Mouse (Mus musculus) E14TG2a.4 (cell line): ENCODE data around the gene Car10.

ENCODE experiments used
- H3K27me3 ChIP-seq: 2 replicates; pipeline ENCODE4 v1.6.1; 2014; ENCODE audit warnings: low read length, control low read depth; ENCODE audit not compliant: insufficient read depth
- H3K36me3 ChIP-seq: 2 replicates; pipeline ENCODE4 v1.6.1; 2014; ENCODE audit warnings: low read length, control low read depth; ENCODE audit not compliant: insufficient read depth
- H3K4me1 ChIP-seq: replicated peaks from 2 replicates; pipeline ENCODE4 v1.6.1; 2014; ENCODE audit warnings: low read depth, low read length, control low read depth
- H3K4me3 ChIP-seq: replicated peaks from 2 replicates; pipeline ENCODE4 v1.5.1; 2014; ENCODE audit warnings: mild to moderate bottlenecking, low read length
- H3K9me3 ChIP-seq: 2 replicates; pipeline ENCODE4 v1.6.1; 2014; ENCODE audit warnings: low read length, control low read depth
- CTCF ChIP-seq: conservative IDR thresholded peaks from 2 replicates; pipeline ENCODE4 v1.5.1; 2014; ENCODE audit warnings: low read length
- NANOG ChIP-seq: IDR thresholded peaks from 2 replicates; pipeline ENCODE4 v1.6.1; 2014; ENCODE audit warnings: borderline replicate concordance, low read length, mixed read lengths
- POU5F1 ChIP-seq: IDR thresholded peaks from 2 replicates; pipeline ENCODE4 v1.6.1; 2014; ENCODE audit warnings: low read length, borderline replicate concordance

Gene Car10

DNA sequence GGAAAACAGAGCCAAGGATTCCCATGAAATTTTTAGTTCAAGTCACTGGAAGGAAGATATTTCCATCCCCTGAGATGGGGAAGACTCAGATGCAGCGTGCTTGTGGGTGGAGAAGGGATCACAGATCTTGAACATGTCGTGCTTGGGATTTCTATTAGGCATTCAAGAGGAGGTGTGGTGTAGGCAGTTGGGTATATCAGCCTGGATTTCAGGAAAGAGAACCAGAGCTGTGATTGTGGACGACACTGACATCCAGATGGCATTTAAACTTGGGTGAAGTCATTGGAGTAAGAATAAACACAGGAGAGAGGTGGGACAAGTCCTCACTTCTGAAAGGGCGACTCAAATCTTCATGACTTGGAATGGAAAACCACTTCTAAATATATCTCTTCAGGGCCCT lies 490.0 kb downstream of the Car10 start:
- no peak for TF ChIP-seq POU5F1
- no peak for TF ChIP-seq NANOG
- TF ChIP-seq CTCF = no peak

DNA sequence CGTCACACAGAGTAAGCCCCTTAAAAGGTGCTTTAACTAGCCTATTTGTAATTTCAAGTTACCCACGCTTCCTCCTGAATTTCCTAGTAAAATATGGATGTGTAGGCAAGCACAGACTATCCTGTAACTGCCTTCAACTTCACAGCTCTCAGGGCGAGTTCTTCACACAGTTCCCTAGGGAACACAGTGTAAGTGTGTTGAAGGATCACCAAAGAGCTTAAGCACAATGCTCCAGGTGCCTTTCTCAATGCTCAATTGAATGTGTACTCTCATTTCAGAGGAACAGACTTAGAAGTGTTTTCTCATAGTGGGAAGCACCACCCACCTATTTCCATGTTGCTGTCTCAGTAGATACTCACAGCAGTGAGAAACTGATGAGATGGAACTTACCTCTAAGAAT lies 492.8 kb downstream of the Car10 start:
- Histone ChIP-seq H3K4me1 (peaks cover 11% of the 10 kb centered on the region; the same call in 1 of the 2 replicates), H3K27me3 (no peaks in the 10 kb centered on the region), H3K9me3 (peaks cover 3% of the 10 kb centered on the region; the same call in 1 of the 2 replicates), H3K4me3 (no peak overlapping the region), H3K36me3 (no peaks in the 10 kb centered on the region)
- TF ChIP-seq CTCF = no peak
- TF ChIP-seq NANOG = no peak
- no peak for TF ChIP-seq POU5F1

More for the DNA sequence above, 490.0 kb downstream of the Car10 start:
- no peaks in the 10 kb centered on the region for H3K36me3 ChIP-seq
- H3K4me3 ChIP-seq = no peak overlapping the region
- no peaks in the 10 kb centered on the region for H3K4me1 ChIP-seq
- H3K27me3 ChIP-seq = no peaks in the 10 kb centered on the region
- H3K9me3 ChIP-seq = peaks cover 3% of the 10 kb centered on the region; the same call in 1 of the 2 replicates

DNA sequence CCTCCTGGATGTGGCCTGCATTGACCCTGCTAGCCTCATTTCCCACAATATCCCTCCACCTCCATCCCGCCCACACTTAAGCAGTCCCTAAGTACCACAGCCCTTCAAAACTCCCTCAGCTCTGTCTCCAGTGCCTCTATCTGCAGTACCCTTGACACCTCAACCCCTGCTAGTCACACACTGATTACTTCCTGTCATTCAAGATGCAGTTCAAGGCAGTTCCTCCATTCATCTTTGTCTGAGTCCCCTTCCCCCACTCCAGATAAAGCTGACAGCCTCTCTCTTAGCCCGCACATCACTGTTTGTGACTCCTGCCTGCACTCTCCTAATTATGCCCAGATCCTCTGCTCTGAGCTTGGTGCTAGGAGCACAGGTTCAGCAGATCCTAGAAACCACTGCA lies 496.2 kb downstream of the Car10 start:
- H3K9me3 ChIP-seq = peaks cover 3% of the 10 kb centered on the region; the same call in 1 of the 2 replicates
- H3K27me3 ChIP-seq = peaks cover 9% of the 10 kb centered on the region
- TF ChIP-seq CTCF (no peak), NANOG (no peak), POU5F1 (no peak)

DNA sequence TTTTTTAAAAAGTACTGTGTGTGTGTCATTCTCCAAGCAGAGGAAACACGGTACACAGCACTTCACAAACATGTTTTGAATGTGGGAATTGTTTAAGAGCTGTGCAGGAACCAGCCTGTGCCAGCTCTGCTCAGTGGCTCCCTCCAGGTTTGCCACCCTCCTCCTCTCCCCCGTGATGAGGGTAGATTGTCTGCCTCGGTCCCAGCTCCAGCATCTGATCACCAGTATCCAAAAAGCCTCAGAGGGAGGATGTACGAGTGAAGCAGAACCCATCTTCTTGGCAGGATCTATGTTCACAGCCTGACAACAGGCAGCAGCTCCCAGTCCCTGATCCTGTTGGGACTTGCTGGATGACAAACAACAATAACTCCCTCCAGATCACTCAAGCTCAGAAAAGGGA lies 500.3 kb downstream of the Car10 start:
- Histone ChIP-seq H3K27me3 (peaks cover 19% of the 10 kb centered on the region), H3K36me3 (no peaks in the 10 kb centered on the region), H3K9me3 (no peaks in the 10 kb centered on the region), H3K4me1 (peaks cover 33% of the 10 kb centered on the region), H3K4me3 (no peak overlapping the region)
- TF ChIP-seq NANOG (no peak), CTCF (no peak), POU5F1 (no peak)

More for the DNA sequence above, 496.2 kb downstream of the Car10 start:
- H3K4me1 ChIP-seq = peaks cover 11% of the 10 kb centered on the region; the same call in 1 of the 2 replicates
- no peak overlapping the region; the same call in 1 of the 2 replicates for H3K4me3 ChIP-seq
- H3K36me3 ChIP-seq = no peaks in the 10 kb centered on the region

DNA sequence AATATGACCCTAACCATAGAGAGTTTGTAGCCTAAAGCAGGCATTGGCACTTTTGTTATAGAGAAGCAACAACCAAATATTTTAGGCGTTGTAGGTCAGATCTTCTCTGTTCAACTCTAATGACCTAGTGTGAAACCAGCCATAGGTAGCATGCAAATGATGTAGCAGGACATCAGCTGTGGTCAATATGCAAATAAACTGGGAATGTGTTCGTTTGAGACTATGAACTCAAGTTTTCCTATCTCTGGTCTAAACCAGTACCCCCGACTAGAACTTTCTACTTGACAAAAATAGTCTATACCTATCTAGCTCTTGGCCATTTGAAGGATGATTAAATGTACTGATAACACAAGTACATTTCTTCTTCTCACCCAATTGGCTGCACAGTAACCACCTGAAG lies 501.9 kb downstream of the Car10 start:
- no peaks in the 10 kb centered on the region for H3K9me3 ChIP-seq
- TF ChIP-seq POU5F1 (no peak), CTCF (no peak), NANOG (no peak)
- peaks cover 27% of the 10 kb centered on the region for H3K4me1 ChIP-seq
- H3K27me3 ChIP-seq = peaks cover 30% of the 10 kb centered on the region
- H3K36me3 ChIP-seq = no peaks in the 10 kb centered on the region
- no peak overlapping the region for H3K4me3 ChIP-seq

DNA sequence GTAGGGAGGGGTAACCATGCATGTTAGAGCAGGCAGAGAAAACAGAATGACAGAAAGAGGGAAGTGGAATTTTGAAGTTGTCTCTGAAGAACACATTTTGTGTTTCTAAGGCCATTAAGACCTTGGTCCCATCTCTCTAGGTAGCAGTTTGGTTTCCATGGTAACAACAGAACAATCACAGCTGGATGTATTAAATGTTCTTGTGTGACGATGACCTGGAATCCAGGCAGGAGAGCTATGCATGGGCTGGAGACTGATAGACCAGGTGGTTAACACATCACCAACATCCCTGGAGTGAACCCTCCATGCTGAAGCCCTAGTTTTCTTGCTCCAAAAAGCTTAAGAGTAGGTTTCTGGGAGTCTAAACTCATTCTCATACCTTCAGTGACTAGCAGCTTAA lies 505.7 kb downstream of the Car10 start:
- peaks cover 47% of the 10 kb centered on the region for H3K27me3 ChIP-seq
- TF ChIP-seq NANOG (no peak), CTCF (no peak), POU5F1 (no peak)
- no peak overlapping the region for H3K4me3 ChIP-seq
- H3K4me1 ChIP-seq = peaks cover 41% of the 10 kb centered on the region
- no peaks in the 10 kb centered on the region; the same call in 1 of the 2 replicates for H3K9me3 ChIP-seq
- H3K36me3 ChIP-seq = no peaks in the 10 kb centered on the region

DNA sequence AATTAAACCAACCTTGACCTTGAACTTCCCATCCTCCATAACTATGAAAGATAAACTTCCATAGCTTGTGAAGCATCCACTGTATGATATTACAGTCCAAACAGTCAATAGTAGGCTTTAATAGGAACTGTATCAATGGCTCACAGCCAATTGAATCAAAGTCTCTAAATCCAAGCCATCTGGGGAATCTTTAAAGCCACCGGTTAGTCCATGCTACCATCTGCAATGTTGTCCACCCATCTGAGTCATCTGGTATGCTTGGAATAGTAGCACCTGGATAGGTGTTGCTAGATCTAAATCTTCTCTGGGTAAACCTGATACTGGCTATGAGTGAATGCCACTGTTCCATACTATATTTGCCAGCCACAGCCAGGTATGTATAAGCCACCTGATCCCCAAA lies 509.3 kb downstream of the Car10 start:
- H3K4me1 ChIP-seq = peaks cover 56% of the 10 kb centered on the region
- no peaks in the 10 kb centered on the region for H3K36me3 ChIP-seq
- peaks cover 49% of the 10 kb centered on the region for H3K27me3 ChIP-seq
- TF ChIP-seq NANOG (no peak), POU5F1 (no peak), CTCF (no peak)
- H3K9me3 ChIP-seq = no peaks in the 10 kb centered on the region; the same call in 1 of the 2 replicates
- H3K4me3 ChIP-seq = no peak overlapping the region

DNA sequence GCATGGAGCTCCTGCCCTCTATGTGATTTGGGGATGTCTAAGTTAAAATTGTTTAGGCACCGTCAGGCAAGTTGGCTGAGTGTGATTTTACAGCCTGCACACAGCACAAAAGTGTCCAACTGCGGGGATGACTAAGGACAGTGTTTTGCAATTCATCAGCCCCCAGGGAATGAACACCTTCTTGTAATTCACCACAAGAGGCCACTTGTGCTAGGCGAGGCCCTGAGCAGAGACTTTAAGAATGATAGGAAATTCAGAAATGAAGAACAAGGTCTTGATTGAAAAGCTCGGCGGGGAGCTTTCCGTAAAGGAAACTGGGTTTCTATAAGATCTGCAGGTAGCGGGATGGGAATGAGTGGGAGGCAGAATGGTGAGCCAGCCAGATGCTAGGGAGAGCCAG lies 510.9 kb downstream of the Car10 start:
- Histone ChIP-seq H3K27me3 (peaks cover 41% of the 10 kb centered on the region), H3K4me1 (peaks cover 53% of the 10 kb centered on the region), H3K9me3 (no peaks in the 10 kb centered on the region; the same call in 1 of the 2 replicates), H3K36me3 (no peaks in the 10 kb centered on the region), H3K4me3 (no peak overlapping the region)
- TF ChIP-seq CTCF = no peak
- TF ChIP-seq NANOG = peak; percentile 92
- no peak for TF ChIP-seq POU5F1

DNA sequence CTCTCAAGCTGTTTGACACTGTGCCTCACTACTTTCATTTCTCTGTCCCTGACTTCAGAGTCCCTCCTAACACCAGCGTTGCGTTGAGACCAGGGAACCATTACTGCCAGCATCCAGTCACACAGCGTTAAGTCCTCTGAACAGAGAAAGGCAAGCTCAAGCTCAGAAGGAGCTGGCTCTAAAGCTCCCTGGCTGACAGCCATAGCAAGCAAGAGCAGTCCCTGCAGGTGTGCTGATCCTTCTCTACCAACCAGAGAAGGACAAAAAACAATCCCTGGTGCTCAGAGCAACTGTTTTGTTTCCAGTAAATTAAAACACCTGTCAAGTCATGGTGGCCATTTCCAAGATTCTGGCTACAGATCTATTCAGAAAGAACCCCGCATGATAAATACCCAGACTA lies 514.2 kb downstream of the Car10 start:
- TF ChIP-seq NANOG = no peak
- TF ChIP-seq POU5F1 = no peak
- no peak for TF ChIP-seq CTCF
- H3K4me3 ChIP-seq = no peak overlapping the region
- peaks cover 3% of the 10 kb centered on the region for H3K9me3 ChIP-seq
- peaks cover 78% of the 10 kb centered on the region for H3K4me1 ChIP-seq
- H3K27me3 ChIP-seq = peaks cover 23% of the 10 kb centered on the region
- no peaks in the 10 kb centered on the region for H3K36me3 ChIP-seq
